Mouse (Mus musculus) small intestine, adult 2 months (tissue): ENCODE data around the gene Rassf5. TPM values are rescaled to one million over a fixed set of nuclear protein-coding genes. Genes with fewer than 3 reads are reported as not detected.

Experiments
- H3K27ac ChIP-seq: fragments of 200-500 bp; 2 replicates; pipeline ENCODE4 v1.5.1; 2012; ENCODE audit warnings: low read depth, low read length, control low read depth, inconsistent platforms; ENCODE audit not compliant: insufficient read depth
- H3K27me3 ChIP-seq: fragments of 200-500 bp; 2 replicates; pipeline ENCODE4 v1.6.1; 2012; ENCODE audit warnings: mild to moderate bottlenecking, moderate library complexity, low read length, inconsistent platforms; ENCODE audit not compliant: control insufficient read depth, insufficient read depth
- H3K36me3 ChIP-seq: fragments of 200-500 bp; 2 replicates; pipeline ENCODE4 v1.6.1; 2012; ENCODE audit warnings: mild to moderate bottlenecking, low read length, control low read depth, inconsistent platforms; ENCODE audit not compliant: control insufficient read depth, insufficient read depth
- H3K4me1 ChIP-seq: fragments of 200-500 bp; 2 replicates; pipeline ENCODE4 v1.6.1; 2012; ENCODE audit warnings: low read length, inconsistent platforms, mixed read lengths; ENCODE audit not compliant: control insufficient read depth, insufficient read depth, insufficient read length
- H3K4me3 ChIP-seq: fragments of 200-500 bp; 2 replicates; pipeline ENCODE4 v1.5.1; 2012; ENCODE audit warnings: low read depth, mild to moderate bottlenecking, control low read depth, inconsistent platforms, low read length, moderate library complexity
- CTCF ChIP-seq: fragments of 200-500 bp; IDR thresholded peaks from 2 replicates; pipeline ENCODE4 v1.5.1; 2012; ENCODE audit warnings: low read depth, mild to moderate bottlenecking, control low read depth, inconsistent platforms, low read length, moderate library complexity, mixed read lengths; ENCODE audit not compliant: insufficient replicate concordance, insufficient read length; ENCODE audit errors: extremely low read depth
- POLR2A ChIP-seq: fragments of 200-500 bp; IDR thresholded peaks from 2 replicates; pipeline ENCODE4 v1.6.1; 2012; ENCODE audit warnings: low read depth, mild to moderate bottlenecking, control low read depth, inconsistent platforms, low read length, moderate library complexity
- WGBS: fragments of 180-500 bp; shearing (Covaris S2); methylation state at CpG from one replicate; pipeline ENCODE4 v1.1.7; 2018; 5-methylcytosine and 5-hydroxymethylcytosine counted together
- polyA plus RNA-seq: library from polyadenylated mRNA; depleted of rRNA; stranded (reverse); fragments of >200 nt; gene quantifications from 2 replicates; pipeline ENCODE4 v1.2.3, GENCODE M21; 2012; rRNA removed

The Rassf5 gene
- polyA plus RNA-seq, 1 experiment = 4.0 TPM

DNA sequence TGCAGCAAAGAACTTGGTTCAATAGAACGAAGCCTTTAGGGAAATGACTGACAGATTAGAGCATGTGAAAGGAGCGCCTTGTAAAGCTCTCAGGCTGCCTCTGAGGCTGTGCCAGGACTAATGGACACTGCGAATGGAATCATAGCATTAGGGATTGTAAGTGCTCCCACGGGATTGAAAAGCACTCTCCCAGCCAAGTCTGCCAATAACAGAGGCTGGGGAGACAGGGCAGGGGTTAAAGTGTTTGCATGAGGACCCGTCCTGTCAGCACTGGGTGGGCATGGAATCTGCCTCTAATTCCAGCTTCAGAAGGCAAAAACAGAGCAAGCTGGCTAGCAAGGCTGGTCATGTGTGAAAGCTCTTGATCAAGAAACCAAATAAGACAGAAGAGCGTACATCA is 110.8 kb downstream of the Rassf5 start:
- no peak overlapping the region for H3K4me3 ChIP-seq
- H3K4me1 ChIP-seq = no peaks in the 10 kb centered on the region; the same call in 1 of the 2 replicates
- no peaks in the 10 kb centered on the region for H3K36me3 ChIP-seq
- no peaks in the 10 kb centered on the region for H3K27me3 ChIP-seq
- no peak for TF ChIP-seq POLR2A
- no peak for TF ChIP-seq CTCF
- no peak overlapping the region for H3K27ac ChIP-seq
- 85% methylated on average over 6 of the region's 6 CpGs for WGBS

Other genes starting within 250 kb of the Rassf5 start
- gene Il10, start 225.4 kb downstream of the Rassf5 start, polyA plus RNA-seq = not detected in 2 replicates
- gene Mapkapk2, start 147.4 kb downstream of the Rassf5 start, polyA plus RNA-seq = 33.1 and 61.0 TPM in 2 replicates
- gene Dyrk3, start 106.9 kb downstream of the Rassf5 start, polyA plus RNA-seq = 0.51 and 0.65 TPM in 2 replicates
- gene Eif2d, start 92.1 kb downstream of the Rassf5 start, polyA plus RNA-seq = 10.3 and 14.4 TPM in 2 replicates
- 16.3 and 43.9 TPM in 2 replicates for gene Ikbke, start 34.3 kb upstream of the Rassf5 start, polyA plus RNA-seq